Comparison of ENCODE assay signal across 8 mouse cellular contexts in the genomic region with DNA sequence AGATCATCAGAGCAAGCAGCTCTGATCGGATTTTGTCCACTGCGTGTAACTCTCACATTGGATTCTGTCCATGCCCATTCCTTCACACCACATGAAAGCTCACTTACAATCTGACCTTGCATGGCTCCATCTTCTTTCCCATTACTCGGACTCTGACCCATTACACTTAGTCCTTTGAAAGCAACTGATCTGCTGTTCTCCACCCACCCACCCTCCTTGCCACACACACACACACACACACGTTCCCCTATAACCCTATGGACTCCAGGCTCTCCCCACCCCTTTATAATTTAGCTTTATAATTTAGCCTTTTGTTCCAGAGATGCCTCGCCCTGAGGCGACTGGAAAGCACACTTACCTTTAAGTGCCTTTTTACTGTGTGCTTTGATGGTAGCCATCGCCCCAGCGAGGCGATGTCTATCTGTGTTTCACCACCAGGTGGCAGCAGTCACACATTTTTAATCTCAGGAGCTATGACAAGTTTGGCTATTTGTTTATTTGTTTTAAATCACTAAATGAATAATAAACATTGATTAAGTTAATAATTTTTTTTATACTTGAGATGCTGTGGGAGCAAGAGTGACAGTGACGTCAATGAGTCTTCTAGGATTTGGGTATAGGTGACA.
DNase-seq lines count a peak whose midpoint lies in the region; ATAC-seq and TF ChIP-seq lines count a peak whose summit lies in the region.

No protein-coding gene starts in this region.

- no peaks in the 10 kb centered on the region for H3K4me1 ChIP-seq in liver, embryonic 11.5 days (replicated peaks; ENCODE audit: control insufficient read depth, insufficient read depth, low read length)
- H3K4me1 ChIP-seq in kidney, postnatal 0 days (replicated peaks; ENCODE audit: insufficient read depth, low read length) = no peaks in the 10 kb centered on the region
- H3K4me1 ChIP-seq in midbrain, embryonic 10.5 days = peaks cover 16% of the 10 kb centered on the region

- no peak overlapping the region for H3K4me3 ChIP-seq in liver, embryonic 11.5 days (ENCODE audit: low read depth, low read length)
- H3K4me3 ChIP-seq in kidney, postnatal 0 days (replicated peaks; ENCODE audit: low read depth, low read length) = no peak overlapping the region
- H3K4me3 ChIP-seq in midbrain, embryonic 10.5 days = no peak overlapping the region

- 49% methylated on average over 10 of the region's 10 CpGs for WGBS in liver, embryonic 11.5 days
- WGBS in kidney, postnatal 0 days = 42% methylated on average over 10 of the region's 10 CpGs
- WGBS in midbrain, embryonic 10.5 days = 49% methylated on average over 10 of the region's 10 CpGs

- H3K9ac ChIP-seq in liver, embryonic 11.5 days (ENCODE audit: low read depth, low read length) = no peak overlapping the region
- H3K9ac ChIP-seq in kidney, postnatal 0 days (ENCODE audit: low read depth, low read length) = no peak overlapping the region

- peak; percentile 56 for DNase-seq in adrenal gland, postnatal 10 days
- DNase-seq in adrenal gland, adult 8-10 months = no peak
- peak; percentile 38 for DNase-seq in liver
- no peak for DNase-seq in liver, embryonic 11.5 days (ENCODE audit: low spot score)
- peak; percentile 49 for DNase-seq in embryo, embryonic 10 days (ENCODE audit: low spot score)
- DNase-seq in kidney, postnatal 0 days (ENCODE audit: low spot score) = peak; percentile 53
- peak; percentile 39 for DNase-seq in midbrain, embryonic 10.5 days (ENCODE audit: low spot score)
- DNase-seq in spleen, postnatal 10 days (ENCODE audit: low spot score in 2 of 2) = peak; percentile 30 to 65

- no peak overlapping the region for H3K4me2 ChIP-seq in liver, embryonic 11.5 days
- H3K4me2 ChIP-seq in kidney, postnatal 0 days (ENCODE audit: low read length) = no peak overlapping the region

- no peaks in the 10 kb centered on the region for H3K9me3 ChIP-seq in liver, embryonic 11.5 days (ENCODE audit: control insufficient read depth, low read length)
- no peaks in the 10 kb centered on the region for H3K9me3 ChIP-seq in kidney, postnatal 0 days (replicated peaks; ENCODE audit: low read length)
- no peaks in the 10 kb centered on the region for H3K9me3 ChIP-seq in midbrain, embryonic 10.5 days (replicated peaks)

- H3K27ac ChIP-seq in liver, embryonic 11.5 days (ENCODE audit: low read depth, low read length) = no peak overlapping the region
- no peak overlapping the region for H3K27ac ChIP-seq in kidney, postnatal 0 days
- H3K27ac ChIP-seq in midbrain, embryonic 10.5 days (replicated peaks) = no peak overlapping the region

- peak; percentile 73 for TF ChIP-seq CTCF in kidney, postnatal 0 days (IDR thresholded peaks at IDR 0.05; ENCODE audit: low read depth)

- ATAC-seq in liver, embryonic 11.5 days (replicated peaks; ENCODE audit: low FRiP score) = no peak
- no peak for ATAC-seq in kidney, postnatal 0 days (replicated peaks; ENCODE audit: low FRiP score, low read depth)

- no peaks in the 10 kb centered on the region for H3K27me3 ChIP-seq in liver, embryonic 11.5 days (replicated peaks; ENCODE audit: control insufficient read depth, insufficient read depth, low read length)
- no peaks in the 10 kb centered on the region for H3K27me3 ChIP-seq in kidney, postnatal 0 days (ENCODE audit: insufficient read depth, low read length)
- H3K27me3 ChIP-seq in midbrain, embryonic 10.5 days (ENCODE audit: low read depth, poor library complexity, severe bottlenecking) = peaks cover 40% of the 10 kb centered on the region

- no peaks in the 10 kb centered on the region for H3K36me3 ChIP-seq in liver, embryonic 11.5 days (ENCODE audit: control insufficient read depth, insufficient read depth, low read length)
- no peaks in the 10 kb centered on the region for H3K36me3 ChIP-seq in kidney, postnatal 0 days (ENCODE audit: insufficient read depth, low read length)
- no peaks in the 10 kb centered on the region for H3K36me3 ChIP-seq in midbrain, embryonic 10.5 days

Comparison
In these comparisons a context has a peak if more than half of its experiments do, and no peak if none do; other contexts are left out.
1. DNase-seq: peak in adrenal gland, postnatal 10 days (single experiment), liver (single experiment), embryo, embryonic 10 days (single experiment), kidney, postnatal 0 days (single experiment), midbrain, embryonic 10.5 days (single experiment) and spleen, postnatal 10 days (2 of 2); none in adrenal gland, adult 8-10 months (single experiment) and liver, embryonic 11.5 days (single experiment).